Mouse (Mus musculus): ENCODE data around the gene Plpp7. TPM values are rescaled to one million over a fixed set of nuclear protein-coding genes. Genes with fewer than 3 reads are reported as not detected.

Plpp7 gene
- total and polyA plus RNA-seq, 3 experiments = 0.25 TPM; not detected in 2

- in situ Hi-C loops (cut with MboI; ENCODE audit: low pct_ligation_motif_present, low pct_unique_long_range_greater_than_20kb, low sequenced_read_pairs) (loop anchor here (10.0 kb wide), 1 partner anchor 179 kb away; no protein-coding TSS in a partner anchor), dilution Hi-C loops (cut with MboI; ENCODE audit: extremely low pct_ligation_motif_present, extremely low pct_unique_long_range_greater_than_20kb, low sequenced_read_pairs) (no loop called here)
- no peak for TF ChIP-seq KAT2A (IDR thresholded peaks at IDR 0.05; ENCODE audit: insufficient replicate concordance, low read length)
- no peak for TF ChIP-seq SIN3A (IDR thresholded peaks at IDR 0.05; ENCODE audit: low read length)
- TF ChIP-seq HCFC1 (IDR thresholded peaks at IDR 0.05; ENCODE audit: low read depth, low read length) = no peak
- TF ChIP-seq NRF1 (IDR thresholded peaks at IDR 0.05; ENCODE audit: low read depth, low read length) = no peak
- no peak for TF ChIP-seq TCF12 (IDR thresholded peaks at IDR 0.05; ENCODE audit: low read depth, low read length)
- TF ChIP-seq CHD2 (IDR thresholded peaks at IDR 0.05; ENCODE audit: low read length) = no peak
- TF ChIP-seq RAD21 (IDR thresholded peaks at IDR 0.05; ENCODE audit: low read depth, low read length) = no peak
- TF ChIP-seq PAX5 (IDR thresholded peaks at IDR 0.05; ENCODE audit: low read length) = no peak
- no peak for TF ChIP-seq MAFK (IDR thresholded peaks at IDR 0.05; ENCODE audit: insufficient replicate concordance, low read length)
- TF ChIP-seq ZNF384 (IDR thresholded peaks at IDR 0.05; ENCODE audit: low read depth, low read length) = no peak
- no peak for TF ChIP-seq POLR2A (IDR thresholded peaks at IDR 0.05; ENCODE audit: low read depth, low read length)
- TF ChIP-seq MXI1 (IDR thresholded peaks at IDR 0.05; ENCODE audit: low read depth, low read length) = no peak
- no peak for TF ChIP-seq EP300 (IDR thresholded peaks at IDR 0.05; ENCODE audit: low read length)
- no peak for TF ChIP-seq USF1 (IDR thresholded peaks at IDR 0.05; ENCODE audit: low read depth, low read length)
- no peaks in the 10 kb centered on the region for H3K79me2 ChIP-seq (replicated peaks; ENCODE audit: control insufficient read depth, extremely low read depth, insufficient read depth, poor library complexity, severe bottlenecking)
- no peak overlapping the region for H3K27ac ChIP-seq (ENCODE audit: insufficient read depth, low read depth)
- H3K9ac ChIP-seq (ENCODE audit: insufficient read depth, low read depth) = no peak overlapping the region
- peaks cover 15% of the 10 kb centered on the region for H3K9me3 ChIP-seq (replicated peaks; ENCODE audit: low read length)
- H3K4me2 ChIP-seq (ENCODE audit: insufficient read depth, low read depth, poor library complexity, severe bottlenecking) = no peak overlapping the region
- peaks cover 7% of the 10 kb centered on the region for H3K27me3 ChIP-seq (replicated peaks)
- peaks cover 12 to 23% of the 10 kb centered on the region in 2 experiments for H3K4me1 ChIP-seq (ENCODE audit: control insufficient read depth in 1 of 2, insufficient read depth in 2 of 2)
- no peak for DNase-seq (ENCODE audit: extremely low read depth)
- no peak overlapping the region for H3K4me3 ChIP-seq (replicated peaks in 1 of 3; ENCODE audit: low read depth in 2 of 3, low read length in 2 of 3, poor library complexity in 1 of 3)
- H3K36me3 ChIP-seq (replicated peaks in 1 of 2; ENCODE audit: control insufficient read depth in 1 of 2, insufficient read depth in 1 of 2, low read length in 1 of 2) = no peaks in the 10 kb centered on the region
Observed at GRCm38 (mm10) chr2:32104122-32104521, 8.8 kb downstream of the Plpp7 start.

DNA sequence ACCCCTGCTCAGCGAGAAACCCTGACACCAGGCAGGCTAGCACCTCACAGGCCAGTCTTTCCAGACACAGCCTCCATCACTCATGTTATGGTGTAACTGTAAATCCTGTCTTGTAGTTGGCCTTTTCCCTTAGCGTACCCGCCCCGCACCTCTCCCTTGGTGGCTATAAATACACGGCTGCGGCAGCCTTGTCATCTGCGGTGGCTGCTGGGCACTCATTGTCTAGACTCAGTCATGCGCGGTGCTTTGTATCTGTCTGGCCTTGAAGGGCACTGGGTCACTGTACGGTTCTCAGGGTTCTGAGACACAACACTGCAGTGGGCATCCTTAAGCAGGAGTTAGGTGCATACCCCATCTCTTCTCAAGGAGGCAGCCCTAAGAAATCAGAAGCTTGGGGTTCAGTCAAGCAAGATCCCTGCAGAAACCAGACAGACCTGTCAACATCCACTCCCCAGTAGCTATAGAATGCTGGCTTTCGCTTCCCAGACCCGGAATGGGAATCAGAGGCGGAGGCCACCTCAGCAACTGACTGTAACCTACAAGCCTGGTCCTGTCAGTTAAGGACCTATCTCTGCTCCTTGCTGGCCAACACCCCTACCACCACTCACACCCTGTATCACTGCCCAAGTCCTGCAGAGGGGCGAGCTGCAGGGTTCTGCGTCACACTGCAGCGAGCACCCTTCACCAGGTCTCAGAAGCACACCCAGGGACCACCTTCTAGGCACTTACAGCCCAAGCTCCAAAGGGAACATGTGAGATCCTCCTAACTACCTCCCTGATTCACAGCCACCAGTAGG is 10.0 kb downstream of the Plpp7 start:
- Histone ChIP-seq H3K4me2 (ENCODE audit: insufficient read depth, low read depth, poor library complexity, severe bottlenecking) (no peak overlapping the region), H3K36me3 (replicated peaks in 1 of 2; ENCODE audit: control insufficient read depth in 1 of 2, insufficient read depth in 1 of 2, low read length in 1 of 2) (no peaks in the 10 kb centered on the region), H3K9ac (ENCODE audit: insufficient read depth, low read depth) (no peak overlapping the region), H3K27ac (ENCODE audit: insufficient read depth, low read depth) (no peak overlapping the region), H3K9me3 (replicated peaks; ENCODE audit: low read length) (peaks cover 12% of the 10 kb centered on the region), H3K4me1 (ENCODE audit: control insufficient read depth in 1 of 2, insufficient read depth in 2 of 2) (peaks cover 14 to 23% of the 10 kb centered on the region in 2 experiments), H3K79me2 (replicated peaks; ENCODE audit: control insufficient read depth, extremely low read depth, insufficient read depth, poor library complexity, severe bottlenecking) (no peaks in the 10 kb centered on the region), H3K4me3 (replicated peaks in 1 of 3; ENCODE audit: low read depth in 2 of 3, low read length in 2 of 3, poor library complexity in 1 of 3) (no peak overlapping the region), H3K27me3 (replicated peaks) (peaks cover 5% of the 10 kb centered on the region)
- in situ Hi-C loops (cut with MboI; ENCODE audit: low pct_ligation_motif_present, low pct_unique_long_range_greater_than_20kb, low sequenced_read_pairs) = loop anchor here (10.0 kb wide), 1 partner anchor 181 kb away; no protein-coding TSS in a partner anchor
- DNase-seq (ENCODE audit: extremely low read depth) = no peak
- no peak for TF ChIP-seq SMC3 (IDR thresholded peaks at IDR 0.05; ENCODE audit: low read depth, low read length)
- TF ChIP-seq CHD1 (IDR thresholded peaks at IDR 0.05; ENCODE audit: low read depth, low read length) = no peak
- TF ChIP-seq GABPA (IDR thresholded peaks at IDR 0.05; ENCODE audit: insufficient replicate concordance, low read depth, low read length) = no peak
- TF ChIP-seq ELF1 (IDR thresholded peaks at IDR 0.05; ENCODE audit: low read depth, low read length) = no peak
- no peak for TF ChIP-seq KAT2A (IDR thresholded peaks at IDR 0.05; ENCODE audit: insufficient replicate concordance, low read length)
- TF ChIP-seq TCF12 (IDR thresholded peaks at IDR 0.05; ENCODE audit: low read depth, low read length) = no peak
- no peak for TF ChIP-seq HCFC1 (IDR thresholded peaks at IDR 0.05; ENCODE audit: low read depth, low read length)
- no peak for TF ChIP-seq BHLHE40 (IDR thresholded peaks at IDR 0.05; ENCODE audit: low read depth, low read length)
- TF ChIP-seq ZNF384 (IDR thresholded peaks at IDR 0.05; ENCODE audit: low read depth, low read length) = no peak
- TF ChIP-seq MXI1 (IDR thresholded peaks at IDR 0.05; ENCODE audit: low read depth, low read length) = no peak
- no peak for TF ChIP-seq MAX (IDR thresholded peaks at IDR 0.05; ENCODE audit: low read length)
- no peak for TF ChIP-seq JUN (IDR thresholded peaks at IDR 0.05; ENCODE audit: insufficient read depth, low read depth, low read length)
- no peak for TF ChIP-seq POLR2A (IDR thresholded peaks at IDR 0.05; ENCODE audit: low read depth, low read length)
- no peak for TF ChIP-seq USF2 (conservative IDR thresholded peaks at IDR 0.05; ENCODE audit: low read depth, low read length)
- TF ChIP-seq JUND (conservative IDR thresholded peaks at IDR 0.05; ENCODE audit: low read depth, low read length) = no peak
- no peak for TF ChIP-seq EP300 (IDR thresholded peaks at IDR 0.05; ENCODE audit: low read length)
- dilution Hi-C loops (cut with MboI; ENCODE audit: extremely low pct_ligation_motif_present, extremely low pct_unique_long_range_greater_than_20kb, low sequenced_read_pairs) = no loop called here

All from CH12.LX (cell line).